Mouse (Mus musculus) left cerebral cortex, postnatal 4 days (tissue): ENCODE measurements around the gene Tmem50a. TPM values are rescaled to one million over a fixed set of nuclear protein-coding genes. Genes with fewer than 3 reads are reported as not detected.
"Not testable (repeated sequence)": the region's sequence is repeated elsewhere in the genome, so short reads cannot be mapped to it uniquely, and the experiment has no call there.

ENCODE experiments used
- DNase-seq: peaks from one replicate; pipeline ENCODE4 v3.0.0-alpha.2; 2022
- intact Hi-C: fragments of 180-260 bp; cut with DNase I; formaldehyde crosslinking; loops from one replicate; pipeline ENCODE4 v1.15.1; 2025
- total RNA-seq, 2 experiments: library from RNA; stranded (reverse); gene quantifications; 2 replicates each; pipeline ENCODE4 v1.2.3; 2021

Gene Tmem50a
- total RNA-seq, 2 experiments from 2014 or later, result 117 to 120 TPM

DNA sequence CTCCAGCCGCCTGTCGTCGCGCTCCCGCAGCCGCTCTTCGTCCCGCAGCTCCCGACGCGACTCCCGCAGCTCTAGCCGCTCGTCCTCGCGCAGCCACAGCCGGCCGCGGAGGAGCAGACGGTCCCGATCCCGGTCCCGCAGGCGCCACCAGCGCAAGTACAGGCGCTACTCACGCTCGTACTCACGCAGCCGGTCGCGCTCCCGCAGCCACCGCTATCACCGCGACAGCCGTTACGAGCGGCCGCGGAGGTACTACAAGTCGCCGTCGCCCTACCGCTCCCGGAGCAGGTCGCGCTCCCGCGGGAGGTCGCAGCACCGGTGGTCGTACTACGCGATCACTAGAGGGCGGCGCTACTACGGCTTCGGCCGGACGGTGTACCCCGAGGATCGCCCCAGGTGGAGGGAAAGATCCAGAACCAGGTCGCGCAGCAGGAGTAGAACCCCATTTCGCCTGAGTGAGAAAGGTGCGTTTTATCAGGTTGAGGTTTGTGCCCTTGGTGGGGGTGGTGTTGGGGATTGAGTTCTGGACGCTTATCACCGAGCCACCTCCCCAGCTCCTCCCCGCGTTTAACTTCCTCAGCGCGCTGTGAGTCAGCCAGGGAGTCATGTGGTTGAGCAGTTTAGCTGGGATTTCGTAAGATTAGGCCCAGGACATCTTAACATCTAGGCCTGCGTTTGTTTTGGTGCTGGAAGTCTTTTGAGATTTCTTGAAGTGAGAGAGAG, 9.4 kb upstream of the Tmem50a start:
- intact Hi-C loops, result no loop called here
- peak; percentile 42 for DNase-seq

- intact Hi-C loops, result no loop called here
- peak; percentile 99 for DNase-seq
These were observed 8.6 kb upstream of the Tmem50a start, which contains the start of gene Rsrp1 for GRCm38 (mm10) chr4:134923258-134924018. Gene Rsrp1 (plus strand): TSS chr4:134923592.

DNA sequence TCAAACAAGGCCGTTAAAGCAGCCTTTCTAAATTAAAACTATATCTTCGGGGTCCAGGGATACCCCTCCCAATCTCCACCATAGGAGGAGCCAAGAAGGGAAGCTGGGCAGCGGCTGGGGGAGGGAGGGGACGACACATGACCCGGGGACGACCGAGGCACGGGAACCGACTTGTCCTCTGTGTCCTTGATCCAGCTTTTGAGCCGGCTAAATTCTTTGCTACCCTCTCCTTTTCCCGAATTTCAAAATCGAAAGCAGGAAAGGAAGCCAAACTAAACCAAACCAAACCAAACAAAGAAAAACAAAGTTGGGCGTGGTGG, 8.1 kb upstream of the Tmem50a start:
- peak; percentile 77 for DNase-seq

GRCm38 (mm10) chr4:134922111-134922924, 7.5 kb upstream of the Tmem50a start:
- DNase-seq, result no peak
- intact Hi-C loops, result no loop called here

More for the DNA sequence above, 8.1 kb upstream of the Tmem50a start:
- intact Hi-C loops, result no loop called here

GRCm38 (mm10) chr4:134921703-134922102, 6.9 kb upstream of the Tmem50a start:
- intact Hi-C loops, result no loop called here
- DNase-seq, result no peak

- no peak for DNase-seq
- intact Hi-C loops, result no loop called here
These were observed 5.8 kb upstream of the Tmem50a start for GRCm38 (mm10) chr4:134920631-134921030.

DNA sequence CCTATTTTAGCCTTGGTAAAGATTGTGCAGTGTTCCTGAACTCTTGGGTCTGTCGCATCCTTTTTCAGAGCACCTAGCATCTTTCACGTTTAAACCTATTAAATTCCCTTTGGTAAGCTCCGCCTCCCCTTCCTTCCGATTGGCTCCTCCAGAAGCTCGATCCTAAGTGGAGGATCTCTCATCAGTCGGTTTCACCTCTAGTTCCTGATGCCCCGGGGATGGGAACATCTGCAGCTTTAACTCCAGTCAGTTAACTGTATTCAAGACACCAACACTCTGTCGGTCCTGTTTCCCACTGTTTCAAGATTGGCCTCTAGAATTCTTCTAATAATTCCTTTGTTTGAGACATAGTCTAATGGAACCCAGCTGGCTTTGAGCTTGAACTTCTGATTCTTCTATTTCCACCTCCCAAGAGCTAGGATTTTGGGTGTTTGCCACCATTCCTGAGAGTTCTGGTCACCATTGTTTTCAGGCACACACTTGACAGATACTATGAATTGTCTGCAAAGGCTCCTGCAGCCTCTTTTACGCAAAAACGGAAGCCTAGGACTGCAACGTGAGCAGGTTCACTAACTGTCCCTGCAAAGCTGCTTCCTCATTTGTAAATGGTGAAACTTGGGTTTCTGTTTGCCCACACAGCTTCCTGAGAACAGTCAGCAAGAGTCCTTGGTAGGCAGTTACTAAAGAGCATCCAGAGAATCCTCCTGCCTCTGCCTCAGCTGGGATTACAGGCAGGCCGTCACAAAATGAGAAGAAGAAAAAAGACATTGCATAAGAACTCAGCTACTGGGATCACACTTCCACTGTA, 5.1 kb upstream of the Tmem50a start:
- intact Hi-C loops, result no loop called here
- DNase-seq, result no peak

DNA sequence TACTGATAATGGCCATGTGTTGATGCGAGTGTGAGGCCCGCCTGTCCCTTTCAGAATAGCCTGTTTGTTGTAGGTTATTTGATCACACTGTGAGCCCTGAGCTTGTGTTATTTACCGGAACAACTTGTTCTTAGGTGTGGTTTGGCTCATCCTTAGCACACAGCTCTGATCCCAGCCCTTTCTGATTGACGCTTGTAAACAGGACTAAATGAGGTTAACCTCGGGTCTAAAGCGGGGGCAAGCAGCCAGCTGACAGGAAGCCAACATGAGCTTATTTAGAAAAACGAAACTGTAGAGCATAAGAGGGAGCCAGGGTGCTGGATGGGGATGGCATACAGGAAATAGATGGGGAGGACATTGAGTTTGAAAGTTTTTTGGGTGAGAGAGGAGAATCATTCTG, 3.6 kb upstream of the Tmem50a start:
- intact Hi-C loops, result no loop called here
- DNase-seq, result no peak

GRCm38 (mm10) chr4:134917194-134917593, 2.4 kb upstream of the Tmem50a start:
- intact Hi-C loops, result no loop called here
- DNase-seq, result no peak

GRCm38 (mm10) chr4:134915223-134916050, 613 bp upstream of the Tmem50a start:
- intact Hi-C loops, result no loop called here
- DNase-seq, result no peak

GRCm38 (mm10) chr4:134914122-134914863, 531 bp downstream of the Tmem50a start:
- intact Hi-C loops, result no loop called here
- DNase-seq, result no peak

- peak; percentile 78 for DNase-seq
- intact Hi-C loops, result no loop called here
These were observed 1.4 kb downstream of the Tmem50a start for GRCm38 (mm10) chr4:134913413-134913812.

GRCm38 (mm10) chr4:134911406-134911805, 3.4 kb downstream of the Tmem50a start:
- intact Hi-C loops, DNase-seq: not testable (repeated sequence)

GRCm38 (mm10) chr4:134903046-134903445, 11.8 kb downstream of the Tmem50a start:
- intact Hi-C loops, result no loop called here
- DNase-seq, result no peak

DNA sequence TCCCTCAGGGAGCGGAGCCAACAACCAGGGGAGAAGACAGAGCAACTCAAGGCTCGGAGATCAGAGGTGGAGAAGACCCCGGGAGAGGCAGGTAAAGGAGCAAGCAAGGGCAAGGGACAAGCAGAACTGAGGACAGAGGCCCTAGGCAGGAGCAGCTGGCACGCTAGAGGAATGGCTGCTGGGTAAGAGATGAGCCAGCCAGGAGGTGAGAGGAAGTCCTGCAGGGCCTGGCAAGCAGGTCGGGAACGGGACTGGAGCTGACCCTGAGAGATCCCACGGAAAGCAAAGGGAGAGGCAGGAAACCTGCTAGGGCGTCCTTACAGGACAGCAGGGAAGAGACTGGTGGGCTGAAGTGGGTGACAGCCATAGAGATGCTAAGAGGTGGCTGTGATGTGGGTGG, 13.7 kb downstream of the Tmem50a start:
- no peak for DNase-seq
- intact Hi-C loops, result no loop called here

DNA sequence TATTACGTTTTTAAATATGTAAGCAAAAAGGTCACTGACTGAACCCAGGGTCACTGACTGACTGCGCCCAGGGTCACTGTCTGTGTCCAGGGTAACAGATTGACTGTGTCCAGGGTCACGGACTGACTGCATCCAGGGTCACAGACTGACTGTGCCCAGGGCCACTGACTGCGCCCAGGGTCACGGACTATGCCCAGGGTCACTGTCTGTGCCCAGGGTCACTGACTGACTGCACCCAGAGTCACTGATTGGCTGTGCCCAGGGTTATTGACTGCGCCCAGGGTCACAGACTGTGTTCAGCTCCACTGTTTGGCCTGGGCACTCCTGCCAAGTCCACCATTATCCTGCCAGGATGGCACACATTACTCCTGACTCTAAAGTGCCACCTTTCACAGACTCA, 17.6 kb downstream of the Tmem50a start:
- intact Hi-C loops, result no loop called here
- DNase-seq, result no peak

GRCm38 (mm10) chr4:134892096-134892495, 22.7 kb downstream of the Tmem50a start:
- intact Hi-C loops, result no loop called here
- DNase-seq, result peak; percentile 68

- intact Hi-C loops, result no loop called here
- DNase-seq, result no peak
These were observed 30.5 kb downstream of the Tmem50a start for GRCm38 (mm10) chr4:134884364-134884763.

- no peak for DNase-seq
- intact Hi-C loops, result no loop called here
These were observed 31.0 kb downstream of the Tmem50a start for GRCm38 (mm10) chr4:134883808-134884207.
